Mouse (Mus musculus) midbrain, embryonic 10.5 days (tissue): ENCODE measurements around the gene Gm49392. TPM values are rescaled to one million over a fixed set of nuclear protein-coding genes. Genes with fewer than 3 reads are reported as not detected.
"Not testable (repeated sequence)": the region's sequence is repeated elsewhere in the genome, so short reads cannot be mapped to it uniquely, and the experiment has no call there.

ENCODE experiments used
- DNase-seq: peaks from one replicate; pipeline ENCODE4 v3.0.0-alpha.2; 2017; ENCODE audit warnings: low spot score
- H3K27ac ChIP-seq: fragments of 300-500 bp; sonication (generic); replicated peaks from 2 replicates; pipeline ENCODE4 v1.5.1; 2016; ENCODE audit warnings: mild to moderate bottlenecking
- H3K27me3 ChIP-seq: fragments of 300-500 bp; sonication (generic); 2 replicates; pipeline ENCODE4 v1.6.1; 2016; ENCODE audit warnings: low read depth, mild to moderate bottlenecking; ENCODE audit not compliant: poor library complexity, severe bottlenecking
- H3K36me3 ChIP-seq: fragments of 300-500 bp; sonication (generic); 2 replicates; pipeline ENCODE4 v1.6.1; 2016; ENCODE audit warnings: mild to moderate bottlenecking, moderate library complexity
- H3K4me1 ChIP-seq: fragments of 300-500 bp; sonication (generic); 2 replicates; pipeline ENCODE4 v1.6.1; 2016
- H3K4me3 ChIP-seq: fragments of 300-500 bp; sonication (generic); 2 replicates; pipeline ENCODE4 v1.5.1; 2016; ENCODE audit warnings: mild to moderate bottlenecking, moderate library complexity
- H3K9me3 ChIP-seq: fragments of 300-500 bp; sonication (generic); replicated peaks from 2 replicates; pipeline ENCODE4 v1.6.1; 2016; ENCODE audit warnings: mild to moderate bottlenecking
- WGBS: fragments of 180-500 bp; shearing (Covaris S2); methylation state at CpG from one replicate; pipeline ENCODE4 v1.1.7; 2016; 5-methylcytosine and 5-hydroxymethylcytosine counted together
- polyA plus RNA-seq: library from polyadenylated mRNA; unstranded; fragments of >200 nt; fragmentation: Nextera tagmentation; extraction: Ambion mirVana; gene quantifications from 2 replicates; pipeline ENCODE4 v1.2.1, GENCODE M21; 2016

The Gm49392 gene
- not detected in 2 replicates for polyA plus RNA-seq

DNA sequence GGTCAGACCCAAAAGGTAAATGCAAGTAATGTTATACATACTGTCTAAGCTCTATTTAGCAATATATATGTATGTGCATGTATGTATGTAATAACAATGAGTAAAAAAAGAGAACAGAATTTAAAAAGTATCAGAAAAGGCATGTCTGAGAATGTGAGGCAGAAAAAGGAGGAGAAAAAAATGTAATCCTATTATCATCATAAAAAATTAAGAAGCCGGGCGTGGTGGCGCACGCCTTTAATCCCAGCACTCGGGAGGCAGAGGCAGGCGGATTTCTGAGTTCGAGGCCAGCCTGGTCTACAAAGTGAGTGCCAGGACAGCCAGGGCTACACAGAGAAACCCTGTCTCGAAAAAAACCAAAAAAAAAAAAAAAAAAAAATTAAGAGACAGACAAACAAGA lies at the start of gene Gm49392:
TSS of gene Gm49392 (minus strand) at position 101 of the 400 bp plus-strand sequence.
- H3K27me3 ChIP-seq, H3K4me1 ChIP-seq, H3K36me3 ChIP-seq, DNase-seq, H3K4me3 ChIP-seq, H3K27ac ChIP-seq, H3K9me3 ChIP-seq: not testable (repeated sequence)
- 96% methylated on average over 7 of the region's 8 CpGs for WGBS

DNA sequence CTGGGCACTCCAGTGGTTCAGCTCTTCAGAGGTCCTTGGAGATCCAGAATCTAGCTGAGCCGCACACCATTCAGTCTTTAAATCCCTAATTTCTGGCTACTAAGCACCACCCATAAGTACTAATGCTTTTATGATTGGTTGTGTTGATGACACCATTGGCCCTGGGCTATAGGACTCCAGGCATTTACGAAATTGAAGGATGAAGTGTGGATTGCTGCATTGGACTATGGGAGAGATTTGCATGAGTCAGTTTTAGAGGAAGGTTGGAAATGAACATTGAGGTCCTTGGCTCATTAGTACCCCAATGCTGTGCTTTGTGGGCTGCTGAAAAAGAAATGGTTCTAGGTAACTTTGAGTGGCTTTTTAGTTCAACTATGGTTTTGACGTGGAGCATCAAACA lies 45.2 kb upstream of the Gm49392 start, which contains the start of gene Tpbpa:
TSS of gene Tpbpa (minus strand) at position 101 of the 400 bp plus-strand sequence.
- not testable (repeated sequence) for DNase-seq, H3K36me3 ChIP-seq, H3K4me3 ChIP-seq, H3K4me1 ChIP-seq, H3K27me3 ChIP-seq, H3K27ac ChIP-seq
- WGBS: 76% methylated on average over 3 of the region's 3 CpGs
- H3K9me3 ChIP-seq: peaks cover 52% of the 10 kb centered on the region

DNA sequence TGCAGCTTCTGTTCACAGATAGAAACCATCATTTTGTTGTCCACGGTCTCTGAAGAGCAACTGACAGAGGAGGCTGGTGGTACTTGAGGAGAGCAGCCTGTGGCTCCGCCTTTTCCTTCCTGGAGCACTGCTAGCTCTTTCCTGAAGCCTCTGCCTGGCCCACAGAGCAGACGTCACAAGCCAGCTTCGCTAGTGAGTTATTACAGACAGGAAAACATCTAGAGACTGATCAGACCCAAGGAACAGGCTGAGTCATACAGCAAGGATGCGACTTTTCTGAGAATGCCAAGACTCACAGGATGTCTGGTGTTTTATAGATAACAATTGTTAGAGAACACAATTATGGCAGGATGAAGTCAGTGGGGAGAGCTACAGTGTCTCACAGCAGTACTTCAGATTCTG lies 39.8 kb upstream of the Gm49392 start, which contains the start of the genes Gm49391 and Ctla2a:
TSS of gene Gm49391 (minus strand) at position 72 of the 402 bp plus-strand sequence.
TSS of gene Ctla2a (minus strand) at position 126 of the 402 bp plus-strand sequence.
- H3K27ac ChIP-seq: no peak within 1 kb of the TSS
- no peaks in the 10 kb centered on the region for H3K4me1 ChIP-seq
- no peak within 1 kb of the TSS for H3K4me3 ChIP-seq
- DNase-seq: no peak
- H3K36me3 ChIP-seq: no peaks in the 10 kb centered on the region
- 70% methylated on average over 5 of the region's 5 CpGs for WGBS
- H3K27me3 ChIP-seq: no peaks in the 10 kb centered on the region
- peaks cover 21% of the 10 kb centered on the region for H3K9me3 ChIP-seq

DNA sequence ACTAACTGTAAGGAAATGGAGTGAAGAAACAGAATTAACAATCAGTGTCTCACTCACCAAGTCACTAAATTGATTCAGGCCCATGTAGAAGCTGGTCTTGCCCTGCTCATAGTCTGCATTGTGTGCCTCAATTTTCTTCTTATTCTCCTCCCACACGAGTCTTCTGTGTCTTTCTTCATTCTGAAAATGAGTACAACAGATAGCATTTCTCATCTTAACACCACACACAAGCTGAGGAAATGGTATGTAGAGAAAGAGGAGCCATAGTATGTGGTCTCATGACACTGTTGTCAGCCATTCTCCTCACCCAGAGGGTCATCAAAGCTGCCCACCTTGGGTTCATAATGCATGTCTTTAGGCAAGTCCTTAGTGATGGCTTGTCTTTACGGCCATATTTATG lies 38.8 kb upstream of the Gm49392 start, which contains the start of gene Gm49393:
TSS of gene Gm49393 (minus strand) at position 101 of the 400 bp plus-strand sequence.
- not testable (repeated sequence) for H3K27me3 ChIP-seq, DNase-seq, H3K4me3 ChIP-seq, H3K4me1 ChIP-seq, H3K27ac ChIP-seq, H3K36me3 ChIP-seq
- H3K9me3 ChIP-seq: peaks cover 21% of the 10 kb centered on the region
- WGBS: 83% methylated on average over 2 of the region's 2 CpGs

DNA sequence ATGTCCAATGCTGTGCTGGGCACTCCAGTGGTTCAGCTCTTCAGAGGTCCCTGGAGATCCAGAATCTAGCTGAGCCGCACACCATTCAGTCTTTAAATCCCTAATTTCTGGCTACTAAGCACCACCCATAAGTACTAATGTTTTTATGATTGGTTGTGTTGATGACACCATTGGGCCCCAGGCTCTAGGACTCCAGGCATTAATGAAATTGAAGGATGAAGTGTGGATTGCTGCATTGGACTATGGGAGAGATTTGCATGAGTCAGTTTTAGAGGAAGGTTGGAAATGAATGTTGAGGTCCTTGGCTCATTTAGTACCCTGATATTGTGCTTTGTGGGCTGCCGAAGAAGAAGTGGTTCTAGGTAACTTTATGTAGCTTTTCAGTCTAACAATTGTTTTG lies 8.1 kb upstream of the Gm49392 start, which contains the start of gene Tpbpb:
TSS of gene Tpbpb (minus strand) at position 101 of the 400 bp plus-strand sequence.
- not testable (repeated sequence) for DNase-seq, H3K27me3 ChIP-seq, H3K27ac ChIP-seq, H3K36me3 ChIP-seq, H3K4me1 ChIP-seq, H3K4me3 ChIP-seq
- WGBS: 89% methylated on average over 2 of the region's 2 CpGs
- H3K9me3 ChIP-seq: peaks cover 27% of the 10 kb centered on the region

- DNase-seq: no peak
- WGBS: 81% methylated on average over 3 of the region's 3 CpGs
- no peaks in the 10 kb centered on the region for H3K36me3 ChIP-seq
- no peaks in the 10 kb centered on the region for H3K4me1 ChIP-seq
- H3K9me3 ChIP-seq: peaks cover 13% of the 10 kb centered on the region
- H3K27me3 ChIP-seq: no peaks in the 10 kb centered on the region
- H3K27ac ChIP-seq: no peak within 1 kb of the TSS
- H3K4me3 ChIP-seq: no peak within 1 kb of the TSS
These were observed 634 bp upstream of the Gm49392 start, which contains the start of gene Ctla2b for GRCm38 (mm10) chr13:60897328-60897727. Gene Ctla2b, minus strand, starts transcription at chr13:60897447.

DNA sequence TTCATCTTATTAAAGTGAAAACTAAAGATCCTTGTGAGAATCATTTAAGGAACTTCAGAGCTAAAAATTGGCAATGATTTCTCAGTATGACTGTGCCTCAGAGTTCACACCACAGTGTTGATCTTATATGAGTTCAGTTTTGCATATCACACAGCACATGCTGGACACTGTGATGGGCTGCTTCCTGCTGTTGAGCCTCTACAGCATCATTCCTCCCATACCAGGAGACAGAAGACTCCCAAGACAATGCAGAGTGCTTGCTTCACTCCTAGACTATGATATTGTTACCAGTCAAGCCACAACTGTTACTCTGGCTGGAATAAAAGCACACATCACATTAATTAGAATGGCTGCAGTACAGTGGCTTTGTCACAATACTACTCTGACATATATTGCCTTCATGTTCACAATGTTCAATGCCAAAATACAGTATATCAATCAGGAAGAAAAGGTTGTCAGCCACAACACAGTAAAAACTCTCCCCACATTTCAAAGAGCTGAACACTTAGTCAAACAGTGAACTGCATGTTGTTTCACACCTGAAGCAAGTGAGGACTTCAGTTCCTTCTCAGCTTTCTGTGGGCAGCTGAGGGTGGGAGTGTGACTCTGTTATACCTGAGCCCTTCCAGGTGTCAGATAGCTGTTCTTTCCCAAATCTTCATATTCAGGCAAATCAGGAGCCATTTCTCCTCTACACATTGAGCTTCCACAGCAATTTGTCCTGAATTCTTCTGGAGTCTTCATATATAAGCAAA lies 1.1 kb downstream of the Gm49392 start:
- no peak for DNase-seq
- Histone ChIP-seq H3K4me3 (no peak overlapping the region), H3K27me3 (no peaks in the 10 kb centered on the region), H3K36me3 (no peaks in the 10 kb centered on the region), H3K4me1 (no peaks in the 10 kb centered on the region), H3K27ac (no peak overlapping the region), H3K9me3 (peaks cover 9% of the 10 kb centered on the region; the same call in 1 of the 2 replicates)

DNA sequence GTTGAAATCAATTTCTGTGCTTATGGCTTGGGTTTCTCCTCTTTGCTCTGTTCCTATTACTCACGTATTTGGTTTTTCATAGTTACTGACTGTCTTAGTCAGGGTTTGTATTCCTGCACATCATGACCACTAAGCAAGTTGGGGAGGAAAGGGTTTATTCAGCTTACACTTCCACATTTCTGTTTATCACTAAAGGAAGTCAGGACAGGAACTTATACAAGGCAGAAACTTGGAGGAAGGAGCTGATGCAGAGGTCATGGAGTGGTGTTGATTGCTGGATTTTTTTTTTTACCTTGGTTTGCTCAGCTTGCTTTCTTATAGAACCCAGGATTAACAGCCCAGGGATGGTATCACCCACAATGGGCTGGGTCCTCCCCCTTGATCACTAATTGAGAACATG lies 4.4 kb downstream of the Gm49392 start:
- no peaks in the 10 kb centered on the region for H3K27me3 ChIP-seq
- no peaks in the 10 kb centered on the region for H3K36me3 ChIP-seq
- peaks cover 9% of the 10 kb centered on the region; the same call in 1 of the 2 replicates for H3K9me3 ChIP-seq
- H3K27ac ChIP-seq: no peak overlapping the region
- no peaks in the 10 kb centered on the region for H3K4me1 ChIP-seq
- 100% methylated on average over 1 of the region's 1 CpGs for WGBS
- H3K4me3 ChIP-seq: no peak overlapping the region
- no peak for DNase-seq

- no peaks in the 10 kb centered on the region for H3K4me1 ChIP-seq
- H3K4me3 ChIP-seq: no peak within 1 kb of the TSS
- WGBS: 67% methylated on average over 1 of the region's 1 CpGs
- no peak within 1 kb of the TSS for H3K27ac ChIP-seq
- no peaks in the 10 kb centered on the region for H3K36me3 ChIP-seq
- DNase-seq: no peak
- 0 out of 2 replicates have a peak, but pooled peaks cover 5% of the 10 kb centered on the region for H3K9me3 ChIP-seq
- H3K27me3 ChIP-seq: no peaks in the 10 kb centered on the region
These were observed 32.4 kb downstream of the Gm49392 start, which contains the start of gene 4930486L24Rik for GRCm38 (mm10) chr13:60864281-60864680. Gene 4930486L24Rik, minus strand, starts transcription at chr13:60864475.

GRCm38 (mm10) chr13:60848241-60849120 lies 48.2 kb downstream of the Gm49392 start:
- Histone ChIP-seq H3K27me3 (no peaks in the 10 kb centered on the region), H3K9me3 (no peaks in the 10 kb centered on the region), H3K27ac (no peak overlapping the region), H3K36me3 (no peaks in the 10 kb centered on the region), H3K4me3 (no peak overlapping the region), H3K4me1 (no peaks in the 10 kb centered on the region)
- DNase-seq: no peak
- WGBS: 92% methylated on average over 4 of the region's 4 CpGs

- DNase-seq: no peak
- H3K9me3 ChIP-seq: no peaks in the 10 kb centered on the region
- WGBS: 93% methylated on average over 8 of the region's 8 CpGs
- H3K27ac ChIP-seq: no peak overlapping the region
- H3K27me3 ChIP-seq: no peaks in the 10 kb centered on the region
- H3K4me1 ChIP-seq: no peaks in the 10 kb centered on the region
- H3K4me3 ChIP-seq: no peak overlapping the region
- no peaks in the 10 kb centered on the region for H3K36me3 ChIP-seq
These were observed 53.5 kb downstream of the Gm49392 start for GRCm38 (mm10) chr13:60843153-60843552.

DNA sequence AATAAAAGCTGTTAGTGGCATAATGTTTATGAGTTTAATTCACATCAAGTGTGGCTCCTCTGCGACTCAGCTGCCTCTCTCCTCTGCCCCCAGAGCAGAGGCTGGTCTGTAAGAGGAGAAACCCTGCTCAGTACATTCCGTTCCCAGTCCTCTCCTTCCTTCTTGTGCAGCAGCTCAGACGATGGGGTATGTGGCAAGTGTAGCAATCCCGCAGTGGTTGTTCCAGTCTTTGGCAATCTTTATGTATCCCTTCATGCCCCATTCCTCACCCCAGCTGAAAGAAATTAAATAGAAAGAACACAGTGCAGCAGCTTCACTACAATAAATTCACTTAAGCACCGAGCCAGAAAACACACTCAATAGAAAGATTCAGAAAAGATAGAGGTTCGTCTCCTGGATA lies 54.0 kb downstream of the Gm49392 start:
- H3K9me3 ChIP-seq: no peaks in the 10 kb centered on the region
- H3K27ac ChIP-seq: no peak overlapping the region
- H3K4me3 ChIP-seq: no peak overlapping the region
- no peaks in the 10 kb centered on the region for H3K4me1 ChIP-seq
- 87% methylated on average over 6 of the region's 6 CpGs for WGBS
- H3K27me3 ChIP-seq: no peaks in the 10 kb centered on the region
- DNase-seq: no peak
- no peaks in the 10 kb centered on the region for H3K36me3 ChIP-seq
